Mouse (Mus musculus) neural tube, embryonic 11.5 days (tissue): ENCODE measurements around the gene Gmpr2. TPM values are rescaled to one million over a fixed set of nuclear protein-coding genes. Genes with fewer than 3 reads are reported as not detected.

Experiments used
- ATAC-seq: fragments of 200-750 bp; cut with Nextera tagmentation; 2 replicates; pipeline ENCODE4 v1.8.0; 2017; ENCODE audit warnings: moderate number of reproducible peaks, mild to moderate bottlenecking, moderate TSS enrichment, moderate library complexity; ENCODE audit not compliant: insufficient read depth, low FRiP score, low TSS enrichment
- DNase-seq: peaks from one replicate; pipeline ENCODE4 v3.0.0-alpha.2; 2015; ENCODE audit warnings: low spot score
- H3K27ac ChIP-seq: fragments of 300-500 bp; sonication (generic); 2 replicates; pipeline ENCODE4 v1.5.1; 2014; ENCODE audit warnings: low read depth, mild to moderate bottlenecking, low read length
- H3K27me3 ChIP-seq: fragments of 300-500 bp; sonication (generic); 2 replicates; pipeline ENCODE4 v1.6.1; 2014; ENCODE audit warnings: mild to moderate bottlenecking, low read length, mixed read lengths; ENCODE audit not compliant: control insufficient read depth, insufficient read depth
- H3K36me3 ChIP-seq: fragments of 300-500 bp; sonication (generic); 2 replicates; pipeline ENCODE4 v1.6.1; 2014; ENCODE audit warnings: mild to moderate bottlenecking, low read length, moderate library complexity, mixed read lengths; ENCODE audit not compliant: control insufficient read depth, insufficient read depth
- H3K4me1 ChIP-seq: fragments of 300-500 bp; sonication (generic); 2 replicates; pipeline ENCODE4 v1.6.1; 2014; ENCODE audit warnings: low read length, mixed read lengths; ENCODE audit not compliant: control insufficient read depth, insufficient read depth
- H3K4me2 ChIP-seq: fragments of 300-500 bp; sonication (generic); 2 replicates; pipeline ENCODE4 v1.6.1; 2014; ENCODE audit warnings: low read depth, mild to moderate bottlenecking, moderate library complexity
- H3K4me3 ChIP-seq: fragments of 300-500 bp; sonication (generic); 2 replicates; pipeline ENCODE4 v1.5.1; 2014; ENCODE audit warnings: low read depth, low read length
- H3K9ac ChIP-seq: fragments of 300-500 bp; sonication (generic); 2 replicates; pipeline ENCODE4 v1.6.1; 2014; ENCODE audit warnings: mild to moderate bottlenecking, low read length
- H3K9me3 ChIP-seq: fragments of 300-500 bp; sonication (generic); 2 replicates; pipeline ENCODE4 v1.6.1; 2016; ENCODE audit warnings: low read length; ENCODE audit not compliant: control insufficient read depth
- WGBS: fragments of 180-500 bp; shearing (Covaris S2); extraction: QIAGEN DNeasy Blood & Tissue Kit; methylation state at CpG from one replicate; pipeline ENCODE4 v1.1.7; 2014; 5-methylcytosine and 5-hydroxymethylcytosine counted together
- polyA plus RNA-seq: library from polyadenylated mRNA; unstranded; fragments of >200 nt; fragmentation: Nextera tagmentation; extraction: Ambion mirVana; gene quantifications from 2 replicates; pipeline ENCODE4 v1.2.1, GENCODE M21; 2014

Gmpr2 gene
- polyA plus RNA-seq, 1 experiment from 2014 or later: 53.1 TPM

- WGBS: 26% methylated on average over 2 of the region's 2 CpGs
- Histone ChIP-seq H3K4me2 (0 out of 2 replicates have a peak overlapping the region, but pooled peaks have one; percentile 37), H3K9me3 (no peaks in the 10 kb centered on the region), H3K27ac (no peak overlapping the region), H3K4me3 (peak overlapping the region; percentile 60), H3K4me1 (no peaks in the 10 kb centered on the region), H3K9ac (no peak overlapping the region), H3K36me3 (peaks cover 6% of the 10 kb centered on the region), H3K27me3 (no peaks in the 10 kb centered on the region)
- ATAC-seq (no peak), DNase-seq (no peak)
Measured at GRCm38 (mm10) chr14:55660636-55661035, 11.1 kb upstream of the Gmpr2 start.

GRCm38 (mm10) chr14:55671486-55671832 lies 282 bp upstream of the Gmpr2 start:
- peak overlapping the region; percentile 69; the same call in 1 of the 2 replicates for H3K27ac ChIP-seq
- peak; percentile 62 for ATAC-seq

GRCm38 (mm10) chr14:55672741-55673060 lies 960 bp downstream of the Gmpr2 start:
- no peak for ATAC-seq
- Histone ChIP-seq H3K4me1 (peaks cover 17% of the 10 kb centered on the region; the same call in 1 of the 2 replicates), H3K4me2 (peak overlapping the region; percentile 76), H3K27me3 (no peaks in the 10 kb centered on the region), H3K27ac (no peak overlapping the region), H3K9me3 (no peaks in the 10 kb centered on the region), H3K9ac (peak overlapping the region; percentile 49), H3K4me3 (peak overlapping the region; percentile 85), H3K36me3 (no peaks in the 10 kb centered on the region)
- no peak for DNase-seq
- 86% methylated on average over 7 of the region's 7 CpGs for WGBS

More at GRCm38 (mm10) chr14:55671486-55671832, 282 bp upstream of the Gmpr2 start:
- H3K4me3 ChIP-seq: peak overlapping the region; percentile 85
- H3K9ac ChIP-seq: peak overlapping the region; percentile 67
- H3K36me3 ChIP-seq: peaks cover 2% of the 10 kb centered on the region; the same call in 1 of the 2 replicates
- H3K9me3 ChIP-seq: no peaks in the 10 kb centered on the region
- peaks cover 17% of the 10 kb centered on the region; the same call in 1 of the 2 replicates for H3K4me1 ChIP-seq
- no peak for DNase-seq
- no peaks in the 10 kb centered on the region for H3K27me3 ChIP-seq
- WGBS: 0% methylated on average over 12 of the region's 12 CpGs
- peak overlapping the region; percentile 95 for H3K4me2 ChIP-seq

DNA sequence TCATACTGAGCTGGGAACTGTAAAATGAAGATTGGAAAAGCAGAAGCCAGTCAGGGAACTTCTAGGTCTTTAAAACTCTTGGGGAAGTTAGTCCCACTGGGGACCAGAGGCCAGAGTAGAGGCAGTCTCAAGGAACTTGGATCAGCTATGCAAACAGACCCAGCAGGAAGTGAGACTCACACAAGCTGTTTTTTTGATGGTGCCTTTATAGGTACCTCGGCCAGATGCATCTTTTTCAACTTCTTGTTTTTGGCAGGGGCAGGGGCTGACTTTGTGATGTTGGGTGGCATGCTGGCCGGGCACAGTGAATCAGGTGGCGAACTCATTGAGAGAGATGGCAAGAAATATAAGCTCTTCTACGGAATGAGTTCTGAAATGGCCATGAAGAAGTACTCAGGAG lies 5.9 kb downstream of the Gmpr2 start:
- DNase-seq (no peak), ATAC-seq (no peak)
- no peaks in the 10 kb centered on the region for H3K9me3 ChIP-seq
- H3K9ac ChIP-seq: no peak overlapping the region
- H3K4me1 ChIP-seq: peaks cover 7% of the 10 kb centered on the region; the same call in 1 of the 2 replicates
- no peak overlapping the region for H3K4me2 ChIP-seq
- 84% methylated on average over 4 of the region's 4 CpGs for WGBS
- no peak overlapping the region for H3K4me3 ChIP-seq
- H3K36me3 ChIP-seq: 0 out of 2 replicates have a peak, but pooled peaks cover 3% of the 10 kb centered on the region
- no peaks in the 10 kb centered on the region for H3K27me3 ChIP-seq
- no peak overlapping the region for H3K27ac ChIP-seq

GRCm38 (mm10) chr14:55681160-55682117 lies 9.7 kb downstream of the Gmpr2 start, which contains the start of gene Tinf2:
TSS of gene Tinf2 (minus strand) at chr14:55681820.
- Histone ChIP-seq H3K9me3 (no peaks in the 10 kb centered on the region), H3K27ac (peak within 1 kb of the TSS; percentile 67), H3K4me2 (peak within 1 kb of the TSS; percentile 86), H3K4me1 (0 out of 2 replicates have a peak, but pooled peaks cover 3% of the 10 kb centered on the region), H3K36me3 (0 out of 2 replicates have a peak, but pooled peaks cover 3% of the 10 kb centered on the region), H3K4me3 (peak within 1 kb of the TSS; percentile 77), H3K27me3 (no peaks in the 10 kb centered on the region), H3K9ac (peak within 1 kb of the TSS; percentile 68)
- DNase-seq (peak; percentile 96), ATAC-seq (peak; percentile 98)
- WGBS: under 1% methylated on average over 66 of the region's 66 CpGs

- Histone ChIP-seq H3K9me3 (no peaks in the 10 kb centered on the region), H3K36me3 (0 out of 2 replicates have a peak, but pooled peaks cover 3% of the 10 kb centered on the region), H3K9ac (no peak overlapping the region), H3K27me3 (no peaks in the 10 kb centered on the region), H3K27ac (no peak overlapping the region), H3K4me1 (0 out of 2 replicates have a peak, but pooled peaks cover 3% of the 10 kb centered on the region), H3K4me3 (peak overlapping the region; percentile 77), H3K4me2 (peak overlapping the region; percentile 35)
- DNase-seq (no peak), ATAC-seq (peak; percentile 33)
- WGBS: 13% methylated on average over 3 of the region's 3 CpGs
Measured at GRCm38 (mm10) chr14:55682118-55682493, 10.4 kb downstream of the Gmpr2 start.

DNA sequence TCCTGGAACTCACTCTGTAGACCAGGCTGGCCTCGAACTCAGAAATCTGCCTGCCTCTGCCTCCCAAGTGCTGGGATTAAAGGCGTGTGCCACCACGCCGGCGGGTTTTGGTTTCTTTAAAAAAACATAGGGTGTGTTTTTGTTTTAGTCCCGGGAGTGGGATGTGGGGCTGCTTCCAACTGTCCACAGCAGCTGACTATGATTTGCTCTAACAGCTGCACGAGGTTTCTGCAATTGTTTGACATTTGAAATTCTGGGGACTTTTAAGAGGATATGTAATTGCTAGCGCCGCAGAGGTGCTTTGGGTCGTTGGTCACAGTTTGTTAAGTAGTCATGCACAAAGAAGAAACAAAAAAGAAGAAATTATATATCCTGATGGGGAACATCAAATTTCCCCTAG lies 17.7 kb downstream of the Gmpr2 start:
- no peaks in the 10 kb centered on the region for H3K36me3 ChIP-seq
- H3K4me3 ChIP-seq: no peak overlapping the region
- DNase-seq (no peak), ATAC-seq (no peak)
- H3K27me3 ChIP-seq: no peaks in the 10 kb centered on the region
- H3K4me2 ChIP-seq: no peak overlapping the region
- WGBS: 79% methylated on average over 10 of the region's 10 CpGs
- no peak overlapping the region for H3K9ac ChIP-seq
- no peaks in the 10 kb centered on the region for H3K4me1 ChIP-seq
- H3K27ac ChIP-seq: no peak overlapping the region
- H3K9me3 ChIP-seq: no peaks in the 10 kb centered on the region

DNA sequence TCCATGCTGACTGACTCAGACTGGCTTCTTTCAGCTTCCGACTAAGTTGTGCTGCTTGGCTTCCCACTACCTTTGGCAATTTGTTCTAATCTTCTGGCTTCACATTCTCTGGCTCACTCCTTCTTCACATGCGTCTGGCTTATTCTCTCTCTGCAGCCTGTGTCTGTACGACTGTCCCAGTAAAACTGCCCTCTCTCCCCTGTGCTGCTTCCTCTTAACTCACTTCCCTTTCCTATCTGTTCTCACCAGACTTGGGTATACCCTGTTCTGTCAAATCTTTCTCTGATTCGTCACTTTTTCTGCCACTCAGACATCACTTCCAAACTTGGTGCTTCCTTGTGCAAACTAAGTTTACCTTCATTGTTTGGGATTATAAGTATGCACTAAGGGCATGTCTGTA lies 25.5 kb downstream of the Gmpr2 start:
- WGBS: 86% methylated on average over 4 of the region's 4 CpGs

More for the DNA sequence above, 25.5 kb downstream of the Gmpr2 start:
- Histone ChIP-seq H3K27ac (no peak overlapping the region), H3K9me3 (no peaks in the 10 kb centered on the region), H3K9ac (no peak overlapping the region), H3K4me3 (no peak overlapping the region), H3K36me3 (no peaks in the 10 kb centered on the region), H3K4me2 (no peak overlapping the region), H3K4me1 (no peaks in the 10 kb centered on the region), H3K27me3 (no peaks in the 10 kb centered on the region)
- DNase-seq (no peak), ATAC-seq (no peak)
